Comparison of ENCODE assay signal across 17 mouse cellular contexts in the genomic region with DNA sequence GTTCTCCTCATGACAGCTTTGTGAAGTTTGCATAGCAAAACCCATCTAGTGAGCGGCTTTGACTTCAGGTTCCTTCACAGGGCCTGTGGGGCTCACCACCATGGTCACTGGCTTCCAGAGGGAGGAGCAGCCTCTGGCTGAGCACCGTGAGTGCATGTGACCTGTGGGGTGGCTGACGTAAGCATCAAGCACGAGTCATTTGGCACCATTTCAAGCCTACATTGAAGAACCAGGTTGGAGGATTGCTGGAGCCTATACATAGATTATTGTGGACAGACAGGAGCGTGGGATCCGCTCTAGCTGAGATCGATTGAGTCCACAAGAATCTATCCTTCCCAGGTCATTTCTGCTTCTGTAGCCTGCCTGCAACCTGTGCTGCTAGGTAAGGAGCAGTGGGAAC. TPM values are rescaled to one million over a fixed set of nuclear protein-coding genes. Genes with fewer than 3 reads are reported as not detected.
DNase-seq lines count a peak whose midpoint lies in the region; ATAC-seq lines count a peak whose summit lies in the region.
"Had no signal": no experiment of that assay in that cellular context is flagged by ENCODE, and none has a peak within 500 bp of the region (broad histone marks: within the 10 kb centered on the region; RNA-seq: fewer than 3 reads in every experiment).

A gene (plus strand): TSS at position 272 of the 400 bp plus-strand sequence.

- H3K9ac ChIP-seq in intestine, embryonic 15.5 days = no peak within 1 kb of the TSS
- H3K9ac ChIP-seq in liver, embryonic 16.5 days (ENCODE audit: low read depth, low read length) = peak within 1 kb of the TSS; percentile 11; the same call in 1 of the 2 replicates
- H3K9ac ChIP-seq in midbrain, embryonic 15.5 days = no peak within 1 kb of the TSS
- H3K9ac ChIP-seq: limb, embryonic 12.5 days; neural tube, embryonic 13.5 days had no signal

- no peaks in the 10 kb centered on the region for H3K9me3 ChIP-seq in intestine, embryonic 15.5 days
- no peaks in the 10 kb centered on the region for H3K9me3 ChIP-seq in liver, embryonic 16.5 days (replicated peaks; ENCODE audit: control insufficient read depth, low read length)
- H3K9me3 ChIP-seq in midbrain, embryonic 15.5 days = no peaks in the 10 kb centered on the region
- H3K9me3 ChIP-seq: limb, embryonic 12.5 days; neural tube, embryonic 13.5 days had no signal

- H3K4me3 ChIP-seq in intestine, embryonic 15.5 days (replicated peaks) = 0 out of 2 replicates have a peak within 1 kb of the TSS, but pooled peaks have one; percentile 2
- H3K4me3 ChIP-seq in liver, embryonic 16.5 days (ENCODE audit: low read depth, low read length) = peak within 1 kb of the TSS; percentile 24
- no peak within 1 kb of the TSS for H3K4me3 ChIP-seq in midbrain, embryonic 15.5 days
- H3K4me3 ChIP-seq: limb, embryonic 12.5 days; neural tube, embryonic 13.5 days had no signal

- H3K27ac ChIP-seq in intestine, embryonic 15.5 days = 0 out of 2 replicates have a peak within 1 kb of the TSS, but pooled peaks have one; percentile 24
- H3K27ac ChIP-seq in liver, embryonic 16.5 days (ENCODE audit: low read length) = peak within 1 kb of the TSS; percentile 77
- H3K27ac ChIP-seq in midbrain, embryonic 15.5 days = no peak within 1 kb of the TSS
- H3K27ac ChIP-seq: hindbrain, postnatal 0 days; limb, embryonic 12.5 days; macrophage; neural tube, embryonic 13.5 days had no signal

- peak; percentile 28 for DNase-seq in 416B (ENCODE audit: low read depth)
- DNase-seq in kidney, postnatal 14 days = peak; percentile 35
- no peak for DNase-seq in urinary bladder, postnatal 14 days (ENCODE audit: low spot score)
- DNase-seq: adrenal gland, adult 2 months; cerebellum, postnatal 36 days; layer of hippocampus, postnatal 36 days; retina, postnatal 1 day had no signal

- no peaks in the 10 kb centered on the region; the same call in 1 of the 2 replicates for H3K4me1 ChIP-seq in intestine, embryonic 15.5 days (replicated peaks)
- H3K4me1 ChIP-seq in liver, embryonic 16.5 days (ENCODE audit: control insufficient read depth, low read depth, low read length) = no peaks in the 10 kb centered on the region; the same call in 1 of the 2 replicates
- peaks cover 12% of the 10 kb centered on the region; the same call in 1 of the 2 replicates for H3K4me1 ChIP-seq in midbrain, embryonic 15.5 days
- H3K4me1 ChIP-seq: neural tube, embryonic 13.5 days had no signal

- 58% methylated on average over 7 of the region's 7 CpGs for WGBS in intestine, embryonic 15.5 days
- WGBS in liver, embryonic 16.5 days (ENCODE audit: insufficient replicate concordance) = 50% methylated on average over 7 of the region's 7 CpGs
- WGBS in midbrain, embryonic 15.5 days = 88% methylated on average over 7 of the region's 7 CpGs

- H3K27me3 ChIP-seq in intestine, embryonic 15.5 days (replicated peaks) = no peaks in the 10 kb centered on the region
- no peaks in the 10 kb centered on the region for H3K27me3 ChIP-seq in liver, embryonic 16.5 days (ENCODE audit: control insufficient read depth, insufficient read depth, low read depth, low read length)
- no peaks in the 10 kb centered on the region for H3K27me3 ChIP-seq in midbrain, embryonic 15.5 days (replicated peaks)
- H3K27me3 ChIP-seq: neural tube, embryonic 13.5 days had no signal

- no peaks in the 10 kb centered on the region for H3K36me3 ChIP-seq in intestine, embryonic 15.5 days
- no peaks in the 10 kb centered on the region for H3K36me3 ChIP-seq in liver, embryonic 16.5 days (ENCODE audit: control insufficient read depth, insufficient read depth)
- H3K36me3 ChIP-seq in midbrain, embryonic 15.5 days (replicated peaks) = no peaks in the 10 kb centered on the region
- H3K36me3 ChIP-seq: limb, embryonic 12.5 days; neural tube, embryonic 13.5 days had no signal

- no peak for ATAC-seq in intestine, embryonic 15.5 days
- ATAC-seq in liver, embryonic 16.5 days (ENCODE audit: low read depth) = peak; percentile 80
- no peak for ATAC-seq in megakaryocyte, adult 5-6 weeks (ENCODE audit: poor library complexity, severe bottlenecking)
- no peak for ATAC-seq in midbrain, embryonic 15.5 days (replicated peaks)
- ATAC-seq: forebrain, embryonic 16.5 days; hindbrain, postnatal 0 days had no signal

- H3K4me2 ChIP-seq in intestine, embryonic 15.5 days (replicated peaks) = peak within 1 kb of the TSS; percentile 33
- H3K4me2 ChIP-seq in liver, embryonic 16.5 days (ENCODE audit: low read depth, low read length) = peak within 1 kb of the TSS; percentile 42
- no peak within 1 kb of the TSS for H3K4me2 ChIP-seq in midbrain, embryonic 15.5 days
- H3K4me2 ChIP-seq: limb, embryonic 12.5 days; neural tube, embryonic 13.5 days had no signal

RNA-seq across cellular contexts. Expression of the gene that starts here (rescaled TPM):
- polyA plus RNA-seq in intestine, embryonic 15.5 days (2015; fragmentation: Nextera tagmentation; extraction: Ambion mirVana) = 15.2 and 19.6 TPM in 2 replicates
- polyA plus RNA-seq in liver, embryonic 16.5 days (2015; fragmentation: Nextera tagmentation; extraction: Ambion mirVana) = 71.3 and 78.4 TPM in 2 replicates
- total RNA-seq in megakaryocyte, adult 5-6 weeks (2015) = not detected in 2 replicates
- not detected in 2 replicates for total RNA-seq in megakaryocyte, adult 5-6 weeks (2017)
- 0.10 and 0.20 TPM in 2 replicates for polyA plus RNA-seq in midbrain, embryonic 15.5 days (2015; fragmentation: Nextera tagmentation; extraction: Ambion mirVana)
- total RNA-seq: hindbrain, postnatal 0 days; layer of hippocampus, postnatal 36 days; midbrain, postnatal 0 days had no signal
- polyA plus RNA-seq: hindbrain, postnatal 0 days; limb, embryonic 12.5 days; macrophage had no signal

Comparison
In these comparisons a context has a peak if more than half of its experiments do, and no peak if none do; other contexts are left out.
1. RNA of the gene that starts here (polyA plus RNA-seq): 71.3 to 78.4 TPM in liver, embryonic 16.5 days and 15.2 to 19.6 TPM in intestine, embryonic 15.5 days; 0.10 to 0.20 TPM in midbrain, embryonic 15.5 days; every median in the first group is over 10 times any median in the second.